Mouse (Mus musculus) forebrain, embryonic 14.5 days (tissue): ENCODE measurements around the gene Sh3pxd2a. TPM values are rescaled to one million over a fixed set of nuclear protein-coding genes. Genes with fewer than 3 reads are reported as not detected.

Experiments used
- ATAC-seq: fragments of 200-750 bp; cut with Nextera tagmentation; 2 replicates; pipeline ENCODE4 v1.8.0; 2017; ENCODE audit warnings: mild to moderate bottlenecking, moderate library complexity
- DNase-seq: peaks from one replicate; pipeline ENCODE4 v3.0.0-alpha.2; 2015; ENCODE audit warnings: low spot score
- H3K27ac ChIP-seq: fragments of 300-500 bp; sonication (generic); 2 replicates; pipeline ENCODE4 v1.5.1; 2014; ENCODE audit warnings: low read depth, mild to moderate bottlenecking, control low read depth, low read length, moderate library complexity
- H3K27me3 ChIP-seq: fragments of 300-500 bp; sonication (generic); replicated peaks from 2 replicates; pipeline ENCODE4 v1.6.1; 2014; ENCODE audit warnings: low read length, control low read depth, mixed read lengths; ENCODE audit not compliant: control insufficient read depth, insufficient read depth
- H3K36me3 ChIP-seq: fragments of 300-500 bp; sonication (generic); 2 replicates; pipeline ENCODE4 v1.6.1; 2014; ENCODE audit warnings: low read length, control low read depth; ENCODE audit not compliant: control insufficient read depth, insufficient read depth
- H3K4me1 ChIP-seq: fragments of 300-500 bp; sonication (generic); 2 replicates; pipeline ENCODE4 v1.6.1; 2014; ENCODE audit warnings: antibody characterized with exemption, low read length, control low read depth; ENCODE audit not compliant: control insufficient read depth, insufficient read depth
- H3K4me2 ChIP-seq: fragments of 300-500 bp; sonication (generic); 2 replicates; pipeline ENCODE4 v1.6.1; 2014; ENCODE audit warnings: mild to moderate bottlenecking, control low read depth, low read length
- H3K4me3 ChIP-seq: fragments of 300-500 bp; sonication (generic); 2 replicates; pipeline ENCODE4 v1.5.1; 2014; ENCODE audit warnings: low read depth, low read length, control low read depth
- H3K9ac ChIP-seq: fragments of 300-500 bp; sonication (generic); 2 replicates; pipeline ENCODE4 v1.6.1; 2014; ENCODE audit warnings: mild to moderate bottlenecking, low read length, control low read depth, moderate library complexity
- H3K9me3 ChIP-seq: fragments of 300-500 bp; sonication (generic); replicated peaks from 2 replicates; pipeline ENCODE4 v1.6.1; 2016; ENCODE audit warnings: low read length, control low read depth, mixed read lengths; ENCODE audit not compliant: control insufficient read depth
- WGBS: fragments of 180-500 bp; shearing (Covaris S2); extraction: QIAGEN DNeasy Blood & Tissue Kit; methylation state at CpG from one replicate; pipeline ENCODE4 v1.1.7; 2014; 5-methylcytosine and 5-hydroxymethylcytosine counted together
- polyA plus RNA-seq: library from polyadenylated mRNA; unstranded; fragments of >200 nt; fragmentation: Nextera tagmentation; extraction: Ambion mirVana; gene quantifications from 2 replicates; pipeline ENCODE4 v1.2.1, GENCODE M21; 2014

Sh3pxd2a gene
- polyA plus RNA-seq, 1 experiment from 2014 or later: 3.4 TPM

GRCm38 (mm10) chr19:47317063-47317938 is 146.9 kb downstream of the Sh3pxd2a start:
- no peak overlapping the region for H3K4me2 ChIP-seq
- DNase-seq (peak; percentile 86), ATAC-seq (peak; percentile 63)
- H3K4me3 ChIP-seq: no peak overlapping the region
- H3K9me3 ChIP-seq: no peaks in the 10 kb centered on the region
- 35% methylated on average over 15 of the region's 15 CpGs for WGBS
- no peaks in the 10 kb centered on the region for H3K36me3 ChIP-seq
- peak overlapping the region; percentile 71 for H3K27ac ChIP-seq
- peaks cover 50% of the 10 kb centered on the region for H3K4me1 ChIP-seq
- H3K9ac ChIP-seq: peak overlapping the region; percentile 21; the same call in 1 of the 2 replicates
- H3K27me3 ChIP-seq: no peaks in the 10 kb centered on the region

- 69% methylated on average over 19 of the region's 19 CpGs for WGBS
- Histone ChIP-seq H3K27ac (peak overlapping the region; percentile 71; the same call in 1 of the 2 replicates), H3K4me1 (peaks cover 50% of the 10 kb centered on the region)
Measured at GRCm38 (mm10) chr19:47316288-47317062, 147.7 kb downstream of the Sh3pxd2a start.

GRCm38 (mm10) chr19:47315917-47316265 is 148.3 kb downstream of the Sh3pxd2a start:
- no peak overlapping the region for H3K4me3 ChIP-seq
- DNase-seq (no peak), ATAC-seq (no peak)
- no peak overlapping the region for H3K9ac ChIP-seq
- WGBS: 17% methylated on average over 1 of the region's 1 CpGs
- no peaks in the 10 kb centered on the region for H3K27me3 ChIP-seq
- H3K4me2 ChIP-seq: no peak overlapping the region
- H3K27ac ChIP-seq: no peak overlapping the region
- H3K4me1 ChIP-seq: peaks cover 50% of the 10 kb centered on the region
- H3K36me3 ChIP-seq: no peaks in the 10 kb centered on the region
- H3K9me3 ChIP-seq: no peaks in the 10 kb centered on the region

More at GRCm38 (mm10) chr19:47316288-47317062, 147.7 kb downstream of the Sh3pxd2a start:
- no peaks in the 10 kb centered on the region for H3K9me3 ChIP-seq
- H3K36me3 ChIP-seq: no peaks in the 10 kb centered on the region
- H3K4me2 ChIP-seq: no peak overlapping the region
- H3K9ac ChIP-seq: 0 out of 2 replicates have a peak overlapping the region, but pooled peaks have one; percentile 21
- DNase-seq: no peak
- no peaks in the 10 kb centered on the region for H3K27me3 ChIP-seq
- no peak overlapping the region for H3K4me3 ChIP-seq
- no peak for ATAC-seq

DNA sequence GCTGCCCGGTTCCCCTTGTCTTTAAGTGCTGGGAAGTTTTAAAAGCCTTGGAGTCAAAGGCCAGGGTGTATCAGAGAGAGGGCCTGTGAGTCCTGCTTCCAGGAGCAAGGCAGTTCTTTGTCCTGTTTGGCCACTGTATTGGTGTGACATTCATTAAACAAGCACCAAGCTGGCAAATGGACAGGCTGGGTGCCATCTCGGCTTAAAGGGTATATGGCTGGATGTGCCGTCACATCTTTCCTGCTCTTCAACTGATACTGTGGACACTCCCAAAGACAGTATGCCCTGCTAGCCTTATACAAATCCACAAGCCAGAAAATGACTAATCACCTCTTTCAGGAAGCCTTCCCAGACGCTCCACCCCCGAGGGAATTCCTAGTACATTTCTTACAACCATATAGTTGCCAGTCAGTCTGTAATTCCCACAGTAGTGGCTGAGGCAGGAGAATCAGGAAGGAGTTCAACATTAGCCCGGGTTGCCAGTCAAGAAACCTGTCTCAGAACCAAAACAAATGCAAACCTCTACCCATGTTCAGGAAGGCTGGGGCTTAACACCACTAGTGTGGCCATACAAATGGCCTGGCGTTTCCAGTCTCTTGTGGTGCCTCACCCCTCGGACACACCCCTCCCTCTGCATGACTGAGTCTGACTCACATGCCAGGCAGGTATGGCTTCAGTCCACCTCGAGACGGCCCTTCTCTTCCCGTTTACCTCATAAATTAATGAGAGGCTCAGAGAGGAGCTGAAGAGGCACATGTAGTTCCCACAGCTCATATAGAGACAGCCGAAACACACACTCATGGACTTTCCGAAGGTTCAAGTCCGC is 148.9 kb downstream of the Sh3pxd2a start:
- Histone ChIP-seq H3K27me3 (no peaks in the 10 kb centered on the region), H3K27ac (peak overlapping the region; percentile 78; the same call in 1 of the 2 replicates), H3K9me3 (no peaks in the 10 kb centered on the region), H3K36me3 (no peaks in the 10 kb centered on the region), H3K4me3 (no peak overlapping the region), H3K4me1 (peaks cover 48% of the 10 kb centered on the region), H3K4me2 (peak overlapping the region; percentile 63), H3K9ac (peak overlapping the region; percentile 68; the same call in 1 of the 2 replicates)
- 57% methylated on average over 14 of the region's 14 CpGs for WGBS
- ATAC-seq (no peak), DNase-seq (no peak)

DNA sequence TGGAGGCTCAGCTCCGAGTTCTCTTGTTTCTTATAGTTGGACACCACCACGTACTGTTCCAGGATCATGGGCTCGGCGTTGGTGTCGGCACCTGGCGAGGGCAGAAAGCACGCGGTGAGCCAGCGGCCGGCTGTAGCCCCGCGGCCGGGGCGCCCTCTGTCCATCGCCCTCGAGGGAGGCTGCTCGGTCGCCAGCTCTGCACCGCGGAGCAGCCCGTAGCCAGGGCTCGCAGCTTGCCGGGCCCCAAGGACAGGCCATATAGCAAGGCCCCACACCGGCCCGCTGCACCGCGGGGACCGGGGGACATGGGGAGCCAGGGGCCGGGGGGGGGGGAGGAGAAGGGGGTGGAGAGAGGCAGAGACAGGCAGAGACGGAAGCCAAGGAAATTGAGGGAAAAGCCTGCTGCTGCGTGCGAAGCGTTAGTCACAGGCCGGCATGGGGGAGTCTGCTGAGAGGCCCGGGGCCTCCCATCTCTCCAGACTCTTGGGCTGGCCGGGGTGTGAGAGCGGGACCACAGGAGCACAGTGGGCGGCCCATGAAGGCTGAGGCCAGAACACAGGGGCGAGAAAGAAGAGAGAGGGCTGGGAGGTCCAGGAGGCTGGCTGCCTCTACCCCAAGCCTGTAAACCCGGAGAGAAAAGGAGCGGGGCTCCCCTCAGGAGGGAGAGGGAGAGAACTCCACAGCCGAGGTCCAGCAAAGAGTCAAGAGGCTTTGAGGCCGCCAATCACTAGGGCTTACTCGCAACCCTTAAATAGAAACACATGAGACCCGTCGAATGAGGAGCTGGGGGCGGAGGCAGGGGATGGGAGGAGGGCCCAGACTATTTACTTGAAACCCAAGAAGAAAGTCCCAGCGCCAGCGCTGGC is 149.9 kb downstream of the Sh3pxd2a start:
- peaks cover 43% of the 10 kb centered on the region for H3K4me1 ChIP-seq
- DNase-seq (peak; percentile 65), ATAC-seq (peak; percentile 46)
- peak overlapping the region; percentile 78 for H3K27ac ChIP-seq
- no peaks in the 10 kb centered on the region for H3K27me3 ChIP-seq
- peak overlapping the region; percentile 30 for H3K4me3 ChIP-seq
- H3K36me3 ChIP-seq: no peaks in the 10 kb centered on the region
- H3K9me3 ChIP-seq: no peaks in the 10 kb centered on the region
- peak overlapping the region; percentile 68 for H3K9ac ChIP-seq
- H3K4me2 ChIP-seq: peak overlapping the region; percentile 63
- WGBS: 3% methylated on average over 49 of the region's 49 CpGs

DNA sequence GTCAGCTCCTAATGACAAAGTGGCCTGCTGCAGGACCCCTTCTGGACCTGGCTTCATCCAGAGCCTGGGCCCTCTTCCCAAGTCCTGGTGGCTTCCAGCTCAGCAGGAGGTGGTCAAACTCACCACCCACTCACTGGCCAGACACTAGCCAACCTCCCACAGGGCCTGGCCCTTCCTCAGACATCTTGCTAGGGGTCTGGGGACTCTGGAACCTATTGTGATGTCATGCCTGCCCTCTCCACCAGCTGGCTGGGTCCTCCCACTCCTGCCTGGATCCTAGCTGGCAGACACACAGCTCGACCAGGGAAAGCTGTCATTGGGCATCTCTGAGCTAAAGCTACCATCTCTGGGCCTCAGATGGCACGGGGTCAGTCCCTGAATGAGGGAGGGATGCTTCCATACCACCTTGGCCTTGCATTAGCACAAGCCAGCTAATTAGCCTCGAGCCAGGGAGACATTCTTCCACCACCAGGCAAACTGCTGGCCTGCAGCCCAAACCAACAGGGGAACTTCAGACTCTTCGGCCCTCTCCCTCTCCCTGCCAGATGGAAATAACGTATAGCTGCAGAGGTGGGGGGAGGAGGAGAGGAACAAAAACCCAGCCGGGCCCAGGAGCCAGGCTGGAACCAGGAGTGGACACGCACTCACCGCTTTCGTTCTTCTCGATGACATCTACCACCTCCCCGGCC is 150.7 kb downstream of the Sh3pxd2a start:
- no peaks in the 10 kb centered on the region for H3K36me3 ChIP-seq
- H3K4me2 ChIP-seq: peak overlapping the region; percentile 63
- WGBS: under 1% methylated on average over 11 of the region's 11 CpGs
- H3K27me3 ChIP-seq: no peaks in the 10 kb centered on the region
- peak overlapping the region; percentile 30 for H3K4me3 ChIP-seq
- ATAC-seq (peak; percentile 30), DNase-seq (peak; percentile 82)
- H3K9ac ChIP-seq: peak overlapping the region; percentile 68
- peaks cover 43% of the 10 kb centered on the region for H3K4me1 ChIP-seq
- peak overlapping the region; percentile 78 for H3K27ac ChIP-seq
- H3K9me3 ChIP-seq: no peaks in the 10 kb centered on the region

GRCm38 (mm10) chr19:47311162-47311561 is 153.0 kb downstream of the Sh3pxd2a start:
- no peaks in the 10 kb centered on the region for H3K36me3 ChIP-seq
- ATAC-seq (no peak), DNase-seq (no peak)
- no peaks in the 10 kb centered on the region for H3K9me3 ChIP-seq
- no peak overlapping the region for H3K4me2 ChIP-seq
- 89% methylated on average over 4 of the region's 4 CpGs for WGBS
- peaks cover 26% of the 10 kb centered on the region for H3K4me1 ChIP-seq
- H3K27ac ChIP-seq: no peak overlapping the region
- no peak overlapping the region for H3K4me3 ChIP-seq
- no peaks in the 10 kb centered on the region for H3K27me3 ChIP-seq
- H3K9ac ChIP-seq: no peak overlapping the region
